Mouse (Mus musculus) heart, adult 8-10 months (tissue): ENCODE measurements around the gene P2rx7. TPM values are rescaled to one million over a fixed set of nuclear protein-coding genes. Genes with fewer than 3 reads are reported as not detected.
A peak's percentile ranks its signal among the peaks of the same experiment; 100 is the strongest.

Source experiments
- DNase-seq: peaks from one replicate; pipeline ENCODE4 v3.0.0; 2022; ENCODE audit warnings: low spot score
- total RNA-seq, 4 experiments: library from RNA; stranded (reverse); gene quantifications; 2 replicates each; pipeline ENCODE4 v1.2.4; 2022

The P2rx7 gene
- total RNA-seq, result 1 to 10 TPM; 3.1 to 3.6 (median 3.4) TPM

DNA sequence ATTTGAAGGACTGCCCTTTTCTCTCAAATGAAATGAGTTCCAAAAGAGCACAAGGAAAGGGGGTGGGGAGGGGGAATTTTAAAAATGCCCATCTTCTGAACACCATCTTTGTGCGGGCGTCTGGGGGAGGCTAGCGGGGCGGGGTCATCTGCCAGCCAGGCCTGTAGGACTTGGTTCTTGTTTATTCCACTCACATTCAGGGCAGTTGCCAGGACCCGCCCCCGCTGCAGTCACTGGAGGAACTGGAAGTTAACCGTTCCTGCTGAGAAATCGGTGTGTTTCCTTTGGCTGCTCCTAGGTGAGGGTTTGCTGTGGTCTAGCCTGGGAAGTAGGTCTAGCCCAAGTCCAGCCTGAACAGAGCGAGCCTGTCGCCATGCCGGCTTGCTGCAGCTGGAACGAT, at the start of gene P2rx7:
Gene P2rx7, plus strand, starts transcription at position 211 of the 400 bp plus-strand sequence.
- peak; percentile 72 for DNase-seq

DNA sequence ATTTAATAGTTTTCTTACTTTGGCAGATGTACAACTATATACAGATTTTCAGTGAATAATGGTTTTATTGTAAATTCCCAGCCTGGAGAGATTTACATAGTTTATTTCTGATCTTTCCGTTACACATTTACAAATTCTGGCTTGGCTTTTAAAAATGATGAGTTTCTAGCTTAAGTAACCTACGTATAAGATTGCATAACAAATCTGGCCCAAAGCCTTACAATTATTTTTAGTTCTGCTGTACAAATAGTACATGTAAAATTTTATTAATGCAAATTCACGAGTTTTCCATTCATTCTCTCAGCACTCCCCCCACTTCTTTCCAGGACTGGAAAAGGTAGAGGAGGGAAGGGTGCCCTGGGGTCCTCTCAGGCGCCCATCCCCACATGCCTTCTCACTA, 48.2 kb upstream of the P2rx7 start:
- no peak for DNase-seq

DNA sequence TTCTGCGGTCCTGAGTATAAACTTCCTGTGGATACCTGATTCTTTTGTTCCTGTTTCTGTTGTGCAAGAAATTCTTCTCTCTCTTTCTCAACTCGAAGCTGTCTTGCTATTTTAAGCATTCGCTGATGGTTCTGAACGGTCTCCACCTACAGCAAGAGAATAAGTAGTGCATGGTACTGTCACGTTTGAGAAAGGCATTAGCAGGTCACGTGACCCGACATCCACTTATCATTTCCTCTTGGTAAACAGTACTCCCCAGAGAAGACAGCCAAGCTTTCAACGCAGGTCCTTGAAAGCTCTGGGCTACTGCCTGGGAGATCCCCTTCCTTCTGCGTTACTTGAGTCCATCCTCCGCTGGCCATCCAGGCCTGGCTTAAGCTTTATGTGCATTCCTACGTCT, 41.5 kb upstream of the P2rx7 start:
- peak; percentile 60 for DNase-seq

DNA sequence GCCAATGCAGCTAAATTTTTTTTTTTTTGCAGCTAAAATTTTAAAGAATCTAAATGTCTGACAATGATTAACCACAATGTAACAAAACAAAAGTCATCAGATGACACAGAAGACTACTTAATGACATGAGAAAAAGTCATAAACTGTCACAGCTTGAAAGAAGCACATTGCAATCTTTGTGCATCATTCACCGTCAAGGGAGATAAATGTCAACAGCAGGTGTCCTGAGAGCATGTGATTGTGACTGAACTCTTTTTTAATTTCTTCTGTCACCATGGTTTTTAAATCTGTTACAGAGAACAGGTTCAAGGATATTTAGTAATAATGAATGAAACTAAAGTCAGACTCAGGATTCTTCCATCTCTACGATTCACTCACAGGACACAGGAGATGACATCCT, 38.8 kb upstream of the P2rx7 start:
- no peak for DNase-seq

DNA sequence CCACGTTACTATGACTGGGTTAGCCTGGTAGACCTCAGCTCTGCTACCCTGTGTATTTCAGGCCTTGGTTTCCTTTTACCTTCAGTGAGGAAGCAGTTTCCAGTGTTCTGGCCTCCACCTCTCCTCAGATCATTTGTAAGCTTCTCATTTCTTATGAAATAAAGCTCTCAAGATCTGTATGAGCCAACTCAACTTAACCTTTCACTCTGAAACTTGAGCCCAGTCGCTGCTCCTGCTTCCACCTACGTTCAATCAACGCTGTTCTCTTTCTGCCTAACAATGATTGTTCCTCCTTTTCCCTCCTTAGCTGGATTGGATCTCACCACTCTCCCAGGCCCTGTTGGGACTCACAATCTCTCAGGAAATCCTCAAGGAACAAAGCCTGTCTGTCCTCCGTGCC, 32.1 kb upstream of the P2rx7 start:
- no peak for DNase-seq

DNA sequence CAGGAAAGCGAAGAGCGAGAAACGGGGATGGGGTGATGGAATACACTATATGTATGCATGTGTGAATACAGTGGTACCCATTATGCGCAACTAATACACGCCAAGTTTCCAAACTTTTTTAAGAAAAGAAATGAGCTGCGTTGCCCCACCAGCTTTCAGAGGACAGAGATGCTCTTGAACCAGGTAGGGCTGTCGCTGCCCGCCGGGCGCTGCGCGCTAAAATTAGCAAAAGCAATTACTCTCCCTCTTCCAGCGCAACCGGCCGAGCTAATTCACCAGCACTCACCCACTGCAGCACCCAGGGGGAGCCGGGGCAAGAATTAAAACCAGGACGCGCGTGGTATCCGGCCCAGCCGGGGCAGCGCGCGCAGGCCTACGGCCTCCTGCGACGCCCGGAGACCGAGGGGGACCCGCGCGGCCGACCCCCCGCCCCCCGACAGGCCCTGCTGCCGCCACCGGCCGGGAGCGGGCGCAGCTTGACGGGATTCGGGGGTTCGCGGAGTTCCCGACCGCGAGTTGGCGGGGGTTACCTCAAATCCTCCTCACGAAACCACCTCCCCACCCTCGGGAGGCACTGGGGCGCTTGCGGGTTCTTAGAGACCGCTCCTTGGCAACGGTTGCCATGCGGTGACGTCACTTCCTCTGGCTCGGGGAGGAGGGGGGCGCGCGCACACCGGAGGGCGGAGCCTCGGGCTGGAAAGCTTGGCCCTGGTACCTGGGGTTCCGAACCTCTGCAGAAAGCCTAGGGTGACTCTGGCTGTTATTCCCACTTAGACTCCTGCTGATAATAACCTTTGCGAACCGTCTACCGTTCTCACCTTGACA, 29.6 kb upstream of the P2rx7 start, which contains the start of gene Ift81:
Gene Ift81, minus strand, starts transcription at position 611 of the 825 bp plus-strand sequence.
- peak; percentile 93 for DNase-seq

DNA sequence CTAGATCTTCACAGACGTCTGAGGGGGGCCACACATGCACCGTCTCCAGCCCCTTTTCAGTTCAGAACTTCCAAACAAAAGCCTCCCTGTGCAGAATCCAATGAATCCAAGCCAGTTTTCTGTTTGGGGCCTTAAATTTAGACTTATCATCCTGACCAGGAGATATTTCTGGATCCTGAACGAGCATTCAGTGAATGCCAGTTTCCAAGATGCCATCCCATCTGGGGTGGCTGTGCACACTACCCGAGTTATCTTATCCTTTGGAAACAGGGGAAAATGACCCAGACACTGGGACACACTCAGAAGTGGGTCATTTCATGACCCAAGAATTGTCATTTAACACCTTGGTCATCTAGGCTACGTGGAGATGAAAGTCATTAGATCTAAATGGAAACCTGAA, 26.0 kb upstream of the P2rx7 start:
- no peak for DNase-seq

DNA sequence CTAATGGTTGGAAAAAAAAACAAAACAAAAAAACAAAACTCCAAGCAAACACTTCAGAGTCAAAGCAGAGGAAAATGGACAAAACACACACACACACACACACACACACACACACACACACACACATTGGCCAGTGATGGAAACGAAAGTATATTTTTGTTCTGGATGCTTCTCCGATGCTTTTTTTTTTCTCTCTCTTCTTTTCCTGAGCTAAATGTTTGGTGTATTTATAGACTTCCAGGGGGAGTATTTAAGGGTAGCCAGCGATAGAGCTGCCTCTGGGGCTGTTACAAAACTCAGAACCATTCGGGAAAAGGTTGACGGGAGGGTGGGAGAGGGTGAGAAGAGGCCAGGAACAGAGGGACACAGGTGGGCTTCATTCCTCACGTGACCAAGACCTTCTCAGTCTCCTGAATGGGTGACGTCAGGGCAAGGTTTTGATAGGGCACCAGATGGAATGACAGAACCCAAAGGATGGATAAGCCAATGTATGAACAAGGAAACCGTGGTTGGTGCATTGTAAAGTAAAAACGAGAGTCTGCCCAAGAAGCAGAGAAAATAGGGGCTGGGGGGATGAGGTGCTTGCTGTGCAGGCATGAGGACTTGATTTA, 23.9 kb upstream of the P2rx7 start:
- DNase-seq, result no peak

DNA sequence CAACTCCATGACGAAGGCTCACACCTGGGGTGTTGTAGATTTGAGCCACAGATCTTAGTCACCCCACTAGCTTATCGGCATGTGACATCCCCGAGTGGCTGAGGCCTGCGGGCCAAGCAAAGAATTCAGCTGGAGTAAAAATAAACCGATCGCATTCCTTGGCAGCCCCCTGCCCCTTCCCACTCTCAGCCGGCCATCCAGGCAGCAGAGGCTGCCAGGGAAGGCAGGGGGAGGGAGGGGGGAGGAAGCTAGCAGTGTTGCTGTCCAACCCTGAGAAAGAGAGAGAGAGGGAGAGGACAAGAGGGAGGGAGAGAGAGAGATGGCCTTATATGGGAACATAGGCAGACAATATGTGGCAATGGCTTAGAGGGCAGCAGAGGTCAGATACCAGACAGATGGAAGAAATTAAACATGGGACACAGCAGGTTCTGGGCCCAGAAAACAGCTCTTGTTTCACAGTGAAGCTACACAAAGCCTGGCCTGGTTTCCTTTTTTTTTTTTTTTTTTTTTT, 22.3 kb upstream of the P2rx7 start:
- DNase-seq, result peak; percentile 80

DNA sequence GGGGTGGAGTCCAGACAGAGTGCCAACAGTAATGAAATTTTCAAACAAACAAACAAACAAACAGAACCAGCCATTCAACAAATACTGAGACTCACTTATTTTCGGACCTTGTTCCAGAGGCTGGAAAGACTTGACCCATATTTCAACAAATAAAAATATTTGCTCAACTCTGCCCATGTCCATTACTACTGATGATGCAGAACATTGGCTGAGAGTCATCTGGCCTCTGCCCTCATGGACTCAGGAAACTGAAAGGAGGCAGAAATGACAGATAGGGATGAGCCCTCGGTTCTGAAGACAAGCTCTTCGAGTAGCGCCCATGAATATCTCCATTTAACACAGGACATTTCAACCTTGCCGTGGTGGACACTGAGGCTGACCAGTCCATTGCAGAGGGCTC, 21.2 kb upstream of the P2rx7 start:
- DNase-seq, result no peak

DNA sequence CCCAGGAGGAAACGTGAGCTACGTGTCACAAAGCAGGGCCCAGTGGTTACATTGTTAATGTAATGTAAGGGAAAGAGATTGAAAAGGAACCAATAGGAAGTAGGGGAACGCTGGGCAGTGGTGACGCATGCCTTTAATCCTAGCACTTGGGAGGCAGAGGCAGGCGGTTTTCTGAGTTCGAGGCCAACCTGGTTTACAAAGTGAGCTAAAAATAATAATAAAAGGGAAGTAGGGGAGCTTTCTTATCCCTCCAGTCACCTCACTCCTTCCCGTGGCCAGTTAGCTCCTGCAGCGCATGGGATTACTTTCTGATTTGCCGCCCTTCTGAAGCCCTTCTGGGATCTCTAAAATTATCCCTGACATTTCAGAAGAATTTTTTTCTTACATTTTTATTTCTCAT, 19.9 kb upstream of the P2rx7 start:
- no peak for DNase-seq

DNA sequence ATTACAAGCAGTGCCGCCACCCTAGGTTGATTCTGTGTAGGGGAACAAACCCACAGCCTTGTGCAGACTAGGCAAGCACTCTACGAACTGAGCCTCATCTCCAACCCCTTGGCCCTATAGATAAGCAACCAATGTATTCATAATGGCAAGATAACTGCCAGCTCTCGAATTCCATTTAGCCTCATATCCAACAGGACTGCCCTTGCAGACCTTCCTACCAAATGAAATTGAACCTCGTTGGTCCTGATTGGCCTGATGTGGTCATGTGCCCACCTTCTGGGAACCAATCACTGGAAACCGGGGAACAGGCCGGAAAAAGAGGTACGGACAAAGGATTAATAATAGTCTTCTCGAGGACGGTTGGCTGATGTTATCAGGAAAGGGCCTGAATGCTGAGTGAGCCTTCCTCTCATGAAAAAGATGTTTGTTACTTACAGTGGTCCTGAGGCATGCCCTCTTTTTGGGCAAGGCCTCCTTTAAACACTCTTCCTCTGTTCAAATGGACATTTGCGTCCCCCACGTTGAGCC, 18.7 kb upstream of the P2rx7 start:
- DNase-seq, result no peak

DNA sequence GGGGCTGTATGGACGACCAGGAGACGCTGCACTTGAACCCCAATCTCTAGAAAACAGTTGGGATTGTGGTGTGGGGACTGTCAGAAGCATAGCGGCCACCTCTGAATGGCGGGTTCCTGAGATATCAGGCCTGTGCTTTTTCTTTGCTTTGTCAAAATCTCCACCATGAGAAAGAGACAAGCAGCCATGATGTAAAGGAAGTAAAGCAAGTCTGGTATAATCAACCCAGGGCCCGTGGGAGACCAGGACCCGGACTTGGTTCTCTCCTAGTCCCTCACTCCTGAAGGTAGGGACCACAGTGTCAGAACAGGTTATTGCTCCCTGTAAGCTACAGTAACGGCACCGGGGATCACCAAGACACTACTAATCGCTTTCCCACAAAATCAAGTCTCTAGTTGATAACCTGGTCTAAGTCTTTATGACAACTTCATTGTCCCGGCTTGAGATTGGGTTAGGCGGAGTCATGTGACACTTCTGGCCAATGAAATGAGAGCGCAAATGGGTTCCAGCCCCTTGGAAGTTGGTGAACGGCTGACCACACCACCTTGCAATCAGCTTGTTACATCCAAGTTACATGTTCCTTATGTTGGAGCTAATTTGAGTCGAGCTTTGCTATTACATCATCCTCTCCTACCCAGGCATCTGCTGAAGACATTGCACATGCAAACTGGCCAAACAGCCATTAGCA, 18.0 kb upstream of the P2rx7 start:
- no peak for DNase-seq

DNA sequence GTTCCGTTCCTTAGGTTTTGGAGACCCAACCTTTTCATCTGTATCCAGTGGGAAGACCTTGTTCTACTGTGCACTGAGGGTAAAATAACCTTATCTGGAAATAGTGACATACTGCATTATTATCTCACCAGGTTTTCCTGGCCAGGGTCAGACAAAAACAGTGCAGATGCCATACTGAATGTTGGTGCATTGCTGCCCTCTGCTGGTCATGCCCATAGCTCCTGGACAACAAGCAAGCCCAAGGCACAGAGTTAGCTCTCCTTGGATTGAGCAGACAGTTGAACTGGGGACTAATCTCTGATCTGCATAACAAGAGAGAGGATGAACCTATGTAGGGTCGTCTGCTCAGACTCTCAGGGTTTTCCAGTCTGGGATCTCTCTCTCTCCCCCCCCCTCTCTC, 16.5 kb upstream of the P2rx7 start:
- peak; percentile 92 for DNase-seq

DNA sequence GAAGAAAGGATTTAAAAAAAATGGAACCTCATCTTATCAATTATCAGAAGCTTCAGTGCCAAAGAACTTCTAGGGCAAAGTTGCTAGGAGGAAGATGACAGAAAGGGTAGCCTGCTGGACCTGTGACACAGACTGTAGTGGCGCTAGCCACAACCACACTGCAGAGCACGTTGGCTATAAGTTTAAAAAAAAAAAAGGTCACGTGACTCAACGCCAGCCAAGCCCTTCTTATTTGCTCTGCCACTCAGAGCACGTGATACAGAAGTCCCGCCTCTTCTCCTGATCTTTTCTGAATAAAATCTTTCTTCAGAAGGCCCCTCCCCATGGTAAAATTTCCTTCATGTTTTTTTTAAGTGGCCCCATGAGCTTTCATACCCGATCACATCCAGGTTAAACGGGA, 8.5 kb upstream of the P2rx7 start:
- no peak for DNase-seq

DNA sequence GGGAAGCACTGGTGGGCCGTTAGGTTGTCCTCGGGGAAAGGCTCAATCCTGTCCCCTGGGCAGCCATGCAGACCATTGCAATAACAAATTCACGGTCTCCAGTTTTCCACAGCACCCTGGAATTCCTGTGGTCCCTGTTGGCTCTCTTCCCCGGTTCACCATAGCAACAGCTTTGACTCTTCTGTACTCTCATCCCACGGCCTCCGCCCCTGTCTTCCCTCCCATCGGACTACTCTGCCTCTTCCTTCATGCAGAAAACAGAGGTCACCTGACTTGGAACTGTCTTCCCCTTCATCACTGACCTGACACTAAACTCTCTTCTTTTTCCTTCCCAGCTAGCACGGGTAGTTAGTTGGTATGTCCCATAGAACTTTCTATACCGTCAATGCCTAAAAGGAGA, 7.4 kb upstream of the P2rx7 start:
- DNase-seq, result no peak

DNA sequence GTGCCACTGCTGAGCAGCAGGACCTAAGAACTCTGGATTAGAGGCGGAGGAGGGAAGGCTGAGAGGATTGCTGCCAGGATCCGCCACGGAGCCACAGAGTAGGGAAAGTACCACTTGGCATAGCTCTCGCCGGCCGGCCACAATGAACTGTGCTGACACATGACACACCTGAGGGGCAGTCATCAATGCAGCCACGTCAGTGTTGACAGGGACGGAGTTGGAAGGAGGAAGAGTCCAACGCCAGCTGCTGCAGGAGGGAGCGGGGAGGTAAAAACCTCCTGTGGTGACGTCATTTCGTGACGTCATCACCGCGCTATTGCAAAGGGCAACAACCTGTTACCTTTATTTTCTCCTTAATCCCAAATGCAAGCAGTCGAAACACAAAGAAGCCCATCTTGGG, 6.8 kb upstream of the P2rx7 start:
- no peak for DNase-seq

DNA sequence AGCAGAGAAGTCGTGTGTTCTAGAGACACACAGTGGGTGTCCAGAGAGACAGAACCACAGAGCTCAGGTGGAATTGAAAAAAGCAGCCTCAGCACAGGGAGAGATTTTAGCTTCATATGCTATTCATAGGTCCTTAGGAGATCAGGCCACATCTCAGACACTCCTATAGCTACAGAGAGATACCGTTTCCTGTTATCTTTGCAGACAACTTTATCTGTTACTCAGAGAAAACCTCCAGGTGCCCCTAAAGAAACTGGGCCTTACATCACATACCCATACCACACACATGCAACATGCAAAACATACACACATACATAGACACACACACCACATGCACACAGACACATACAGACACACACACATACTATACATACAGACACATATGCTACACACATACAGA, 5.4 kb upstream of the P2rx7 start:
- DNase-seq, result no peak

DNA sequence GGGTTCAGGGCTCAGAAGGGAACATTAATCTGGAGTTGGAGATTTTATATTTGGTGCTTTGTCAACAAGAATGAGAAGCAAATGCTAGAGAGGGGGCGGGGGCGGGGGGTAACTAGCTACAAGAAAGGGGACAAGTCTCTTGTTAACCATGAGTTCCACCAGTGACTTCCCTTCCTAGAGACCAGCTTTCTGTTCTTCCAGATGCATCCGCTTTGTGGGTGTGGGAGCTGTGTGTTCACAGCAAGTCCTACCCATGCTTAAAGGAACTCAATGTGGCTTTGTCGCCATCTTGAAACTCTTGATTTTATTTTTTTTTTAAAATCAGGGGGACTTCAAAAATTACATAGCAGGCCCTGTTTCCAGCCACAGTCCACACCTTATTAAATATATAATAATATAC, 4.2 kb upstream of the P2rx7 start:
- DNase-seq, result no peak

DNA sequence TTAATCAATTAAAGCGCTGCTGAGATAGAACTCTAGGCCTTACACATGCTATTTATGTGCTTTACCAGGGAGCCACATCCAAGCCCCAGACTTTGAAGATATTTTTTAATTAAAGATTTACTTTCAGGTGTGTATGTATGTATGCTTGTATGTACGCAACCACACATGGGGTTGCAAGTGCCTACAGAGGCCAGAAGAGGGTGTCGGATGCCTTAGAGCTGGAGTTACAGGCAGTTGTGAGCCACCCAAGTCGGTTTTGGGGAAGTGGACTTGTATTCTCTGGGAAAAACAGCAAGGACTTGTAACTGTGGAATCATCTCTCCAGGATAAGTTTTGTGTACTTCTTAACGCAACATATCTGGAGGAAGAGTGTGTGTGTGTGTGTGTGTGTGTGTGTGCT, 3.7 kb upstream of the P2rx7 start:
- no peak for DNase-seq

DNA sequence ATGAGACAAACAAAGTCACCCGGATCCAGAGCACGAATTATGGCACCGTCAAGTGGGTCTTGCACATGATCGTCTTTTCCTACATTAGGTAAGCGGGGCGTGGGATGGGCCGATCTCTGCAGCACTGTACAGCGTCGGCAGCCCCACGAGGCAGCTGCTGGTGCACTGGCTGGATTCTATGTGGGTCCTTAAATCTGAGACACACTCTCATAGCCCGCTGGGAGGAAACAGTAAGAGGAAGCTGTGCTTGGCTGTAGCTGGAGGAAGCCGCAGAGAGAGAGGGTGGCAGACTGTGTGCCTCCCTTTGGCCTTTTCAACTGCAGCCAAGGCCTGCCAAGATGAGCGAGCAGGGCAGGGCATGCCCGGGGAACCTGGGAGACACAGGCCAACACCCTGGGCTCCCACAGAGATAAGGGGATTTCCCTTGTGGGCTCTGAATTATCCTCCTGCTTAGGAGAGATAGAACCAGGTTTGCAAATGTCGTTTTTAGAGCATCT, 448 bp downstream of the P2rx7 start:
- DNase-seq, result peak; percentile 45

DNA sequence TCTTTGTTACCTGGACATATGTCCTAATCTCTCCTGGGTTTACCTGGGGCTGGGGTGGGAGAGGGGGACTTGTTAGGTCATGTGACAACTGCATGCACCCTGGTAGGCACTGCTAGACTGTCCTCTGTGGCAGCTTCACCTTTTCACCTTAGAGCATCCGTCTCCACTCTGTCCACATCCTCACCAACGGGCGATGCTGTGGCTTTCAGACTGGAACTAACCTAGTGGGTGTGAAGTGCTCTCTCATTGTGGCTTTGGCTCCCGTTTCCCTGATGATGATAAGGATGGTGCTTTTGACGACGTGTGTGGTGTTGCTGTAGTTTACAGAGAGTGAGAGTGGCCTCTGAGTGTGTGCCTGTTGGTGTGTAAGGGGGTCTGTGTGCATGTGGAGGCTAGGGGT, 1.6 kb downstream of the P2rx7 start:
- no peak for DNase-seq
